Mouse (Mus musculus) cerebellum, adult 18-20 months (tissue): ENCODE results near the gene Tcn2.
"Not testable (repeated sequence)": the region's sequence is repeated elsewhere in the genome, so short reads cannot be mapped to it uniquely, and the experiment has no call there.

Source experiments
- DNase-seq, 2 experiments: peaks; one replicate each; pipeline ENCODE4 v3.0.0; 2021

Gene Tcn2

GRCm38 (mm10) chr11:3925916-3926315 lies 6.0 kb downstream of the Tcn2 start:
- no peak for DNase-seq

GRCm38 (mm10) chr11:3922731-3923130 lies 9.2 kb downstream of the Tcn2 start:
- DNase-seq: no peak

- DNase-seq: no peak
Observed at GRCm38 (mm10) chr11:3922115-3922514, 9.8 kb downstream of the Tcn2 start.

- DNase-seq: peak; percentile 69 to 76
Observed at GRCm38 (mm10) chr11:3921281-3921850, 10.6 kb downstream of the Tcn2 start.

DNA sequence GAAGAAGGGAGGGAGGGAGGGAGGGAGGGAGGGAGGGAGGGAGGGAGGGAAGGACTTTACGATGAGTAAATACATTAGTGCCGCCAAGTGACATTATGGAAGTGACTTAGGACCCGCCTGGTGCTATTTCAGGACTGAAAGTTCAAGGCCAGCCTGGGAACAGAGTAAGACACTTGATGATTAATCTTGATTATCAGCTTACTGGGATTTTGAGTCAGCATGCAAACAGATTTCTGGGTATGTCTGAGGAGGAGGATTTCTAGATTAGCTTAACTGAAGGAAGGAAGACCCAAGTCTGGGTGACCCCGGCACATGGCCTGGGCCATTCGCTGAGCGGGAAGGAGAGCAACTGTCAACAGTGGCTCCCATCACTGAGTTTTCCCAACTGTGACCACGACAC lies 11.5 kb downstream of the Tcn2 start:
- no peak for DNase-seq

DNA sequence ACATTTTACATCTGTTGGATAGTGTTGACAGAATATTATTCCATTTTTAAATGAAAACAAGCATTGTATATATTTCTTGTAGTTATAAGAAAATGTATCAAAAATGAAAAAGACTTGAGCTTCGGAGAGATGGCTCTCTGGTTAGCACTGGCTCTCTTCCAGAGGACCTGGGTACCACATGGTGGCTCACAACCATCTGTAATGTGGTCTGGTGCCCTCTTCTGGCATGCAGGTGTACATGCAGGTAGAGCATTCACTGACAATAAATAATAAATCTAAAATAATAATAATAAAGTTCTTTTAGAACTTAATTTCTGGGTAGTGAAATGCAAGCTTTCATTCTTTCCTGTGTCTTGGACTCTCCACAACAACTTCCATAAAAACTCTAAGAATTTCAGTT lies 13.2 kb downstream of the Tcn2 start:
- peak; percentile 50 to 60 for DNase-seq

DNA sequence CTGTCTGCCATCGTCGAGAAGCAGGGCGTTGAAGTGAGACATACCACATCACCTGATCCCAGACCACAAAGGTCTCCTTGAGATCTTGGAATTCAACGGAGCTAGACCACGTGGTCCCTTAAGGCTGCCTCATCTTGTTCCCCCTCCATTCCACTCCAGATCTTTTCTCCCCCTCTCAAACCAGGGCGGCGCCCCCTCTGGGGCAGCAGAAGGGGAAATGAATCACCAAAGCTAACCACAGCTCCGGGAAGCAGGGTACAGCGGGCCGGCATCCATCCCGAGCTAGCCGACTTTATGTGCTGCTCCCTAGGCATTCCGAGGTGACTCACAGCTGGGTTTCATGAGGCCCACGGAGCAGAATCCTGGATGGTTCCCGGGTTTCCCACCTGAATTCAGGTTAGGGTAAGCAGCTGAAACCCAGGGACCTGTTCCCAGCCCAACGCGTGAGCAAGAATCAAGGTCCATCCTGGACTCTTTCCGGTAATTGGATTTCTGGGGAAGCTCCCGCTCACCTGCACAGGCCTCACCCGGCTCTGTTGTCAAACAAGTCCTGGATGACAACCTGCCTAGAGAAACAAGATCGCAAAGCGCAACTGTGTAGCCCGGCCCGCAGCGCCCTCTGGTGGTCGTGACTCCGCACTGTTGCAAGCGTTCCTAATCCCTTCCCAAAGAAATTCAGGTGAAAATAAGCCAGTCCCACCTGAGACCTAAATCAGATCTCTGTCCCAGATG lies 17.7 kb downstream of the Tcn2 start, which contains the start of gene Slc35e4:
Gene Slc35e4, minus strand, starts transcription at position 556 of the 732 bp plus-strand sequence.
- peak; percentile 87 to 95 for DNase-seq

DNA sequence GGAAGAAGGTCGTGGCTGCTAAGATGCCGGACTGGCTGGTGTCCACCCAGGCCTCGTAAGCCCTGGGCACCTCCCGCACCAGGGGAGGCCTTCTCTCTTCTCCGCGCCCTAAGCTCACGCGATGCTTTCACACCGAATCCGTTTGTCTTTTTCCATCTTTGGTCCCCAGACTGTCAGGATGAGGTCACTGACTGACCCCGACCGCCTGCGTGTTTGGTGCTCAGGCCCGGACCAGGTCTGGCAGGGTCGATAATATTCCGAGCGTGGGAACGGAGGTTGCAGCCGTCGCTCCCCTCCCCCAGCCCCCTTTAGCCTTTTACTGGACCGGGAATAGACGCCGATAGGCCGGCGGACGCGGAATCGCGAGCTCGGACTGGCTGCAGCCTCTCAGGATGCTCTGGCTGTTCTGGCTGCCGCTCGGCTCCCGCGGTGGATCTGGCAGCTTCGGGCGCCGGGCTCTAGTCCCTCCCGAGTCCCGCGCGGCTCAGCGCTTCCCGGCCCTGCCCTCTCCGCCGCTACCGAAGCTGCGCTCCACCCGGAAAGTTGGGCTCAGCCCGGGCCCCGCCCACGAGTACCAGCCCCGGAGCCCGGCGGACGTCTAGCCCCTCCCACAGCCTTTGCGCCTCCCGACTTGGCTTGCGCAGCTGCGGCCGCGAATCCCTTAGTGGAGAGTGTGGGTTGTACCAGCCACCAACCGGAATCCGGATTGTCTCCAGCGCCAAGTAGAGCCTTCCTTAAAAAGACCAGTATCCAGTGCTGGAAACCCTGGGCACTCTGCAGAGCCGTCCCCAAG lies 18.4 kb downstream of the Tcn2 start:
- peak; percentile 94 to 96 for DNase-seq

- peak; percentile 47 to 58 for DNase-seq
Observed at GRCm38 (mm10) chr11:3912875-3913271, 19.1 kb downstream of the Tcn2 start.

GRCm38 (mm10) chr11:3912100-3912874 lies 19.7 kb downstream of the Tcn2 start:
- peak; percentile 54 to 59 for DNase-seq

- not testable (repeated sequence) for DNase-seq
Observed at GRCm38 (mm10) chr11:3911440-3911839, 20.5 kb downstream of the Tcn2 start.

DNA sequence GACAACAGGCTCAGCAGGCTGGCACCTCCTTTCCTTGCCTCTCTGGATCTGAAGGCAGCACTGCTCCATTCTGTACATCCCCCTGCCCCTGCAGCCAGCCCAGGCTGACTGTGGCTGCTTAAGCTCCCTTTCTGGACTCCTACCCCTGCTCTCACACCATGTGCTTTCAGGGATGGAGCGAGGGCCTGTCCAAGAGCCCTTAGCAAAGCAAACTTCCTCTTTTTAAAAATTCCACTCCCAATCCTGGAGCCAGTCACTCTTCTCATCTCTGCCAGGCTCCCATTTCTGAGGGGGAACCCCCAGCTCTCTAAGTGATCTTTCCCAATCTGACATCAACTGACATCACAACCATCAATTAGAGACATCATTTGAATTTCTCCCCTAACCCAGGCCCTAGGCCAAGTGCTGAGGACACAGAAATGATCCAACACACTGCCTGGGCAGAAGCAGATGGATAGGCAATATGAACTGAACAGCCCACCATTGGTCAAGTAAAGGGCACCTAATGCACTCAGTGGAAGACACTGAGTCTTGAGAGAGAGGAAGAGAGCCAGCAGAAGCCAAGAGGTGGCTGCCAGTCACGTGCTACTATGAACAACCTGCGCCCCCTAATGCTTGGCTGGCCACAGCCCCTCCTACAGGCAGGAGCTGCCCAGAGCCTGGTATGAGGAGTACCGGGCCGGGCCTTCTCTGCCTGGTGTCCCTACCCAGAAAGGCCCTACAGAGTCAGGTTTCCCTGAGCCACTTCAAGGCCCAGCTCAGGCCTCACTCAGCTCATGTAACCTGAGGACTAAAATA lies 21.2 kb downstream of the Tcn2 start:
- peak; percentile 52 to 60 for DNase-seq

DNA sequence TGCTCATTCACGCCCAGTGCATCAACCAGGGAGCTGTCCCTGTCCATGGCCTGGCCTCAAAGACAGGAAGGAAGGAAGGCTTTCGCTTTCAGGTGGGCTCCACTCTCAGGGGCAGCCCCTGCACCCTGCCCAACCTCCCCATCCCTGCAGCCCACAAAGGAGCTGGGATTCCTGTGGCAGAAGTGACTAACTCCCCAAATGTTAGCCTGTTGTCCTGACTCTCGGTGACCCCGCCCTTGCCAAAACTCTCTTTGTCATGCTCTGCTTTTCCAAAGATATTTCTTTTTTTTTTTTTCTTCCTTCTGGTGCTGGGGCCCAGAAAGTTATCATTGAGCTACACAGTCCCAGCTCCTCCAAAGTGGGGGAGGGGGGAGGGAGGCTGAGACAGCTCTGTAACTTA lies 22.7 kb downstream of the Tcn2 start:
- DNase-seq: no peak

GRCm38 (mm10) chr11:3905446-3905845 lies 26.5 kb downstream of the Tcn2 start:
- DNase-seq: no peak

DNA sequence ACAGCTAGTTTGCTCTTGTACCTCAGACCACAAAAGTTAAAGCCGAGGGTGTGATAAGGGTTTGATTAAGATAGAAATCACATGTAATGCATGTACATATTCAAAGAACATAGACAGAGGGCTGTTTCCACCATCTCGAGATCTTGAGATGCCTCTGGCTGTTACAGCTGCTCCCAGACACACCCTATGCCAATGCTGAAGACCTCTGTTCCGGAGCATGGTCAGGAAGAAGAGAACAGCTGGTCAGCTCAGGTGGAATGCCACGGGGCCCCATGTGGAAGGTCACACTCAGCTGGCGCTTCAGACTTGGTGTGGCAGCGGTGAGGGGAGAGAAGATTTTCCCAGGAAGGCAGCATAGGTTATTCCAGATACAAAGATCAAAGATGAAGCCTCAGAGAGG lies 27.3 kb downstream of the Tcn2 start:
- no peak for DNase-seq

DNA sequence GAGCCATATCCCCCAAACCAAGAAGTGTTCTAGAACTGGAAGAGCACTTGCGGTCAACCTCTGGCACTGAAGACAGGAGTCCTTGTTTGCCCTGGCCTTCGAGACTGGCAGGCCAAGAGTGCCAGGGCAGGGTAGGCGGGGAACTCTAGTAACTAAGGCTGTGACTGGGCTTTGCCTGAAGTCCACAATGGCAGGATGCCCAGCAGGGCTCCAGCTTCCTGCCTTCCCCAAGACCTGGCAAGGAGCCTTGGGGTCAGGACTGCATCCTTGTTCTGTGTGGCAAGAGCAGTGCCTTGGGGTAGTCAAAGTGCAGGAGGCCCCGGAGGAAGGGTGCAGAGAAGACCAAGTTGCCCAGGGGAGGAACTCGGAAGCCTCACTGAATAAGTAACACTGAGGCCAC lies 28.9 kb downstream of the Tcn2 start:
- DNase-seq: peak; percentile 42 to 43

DNA sequence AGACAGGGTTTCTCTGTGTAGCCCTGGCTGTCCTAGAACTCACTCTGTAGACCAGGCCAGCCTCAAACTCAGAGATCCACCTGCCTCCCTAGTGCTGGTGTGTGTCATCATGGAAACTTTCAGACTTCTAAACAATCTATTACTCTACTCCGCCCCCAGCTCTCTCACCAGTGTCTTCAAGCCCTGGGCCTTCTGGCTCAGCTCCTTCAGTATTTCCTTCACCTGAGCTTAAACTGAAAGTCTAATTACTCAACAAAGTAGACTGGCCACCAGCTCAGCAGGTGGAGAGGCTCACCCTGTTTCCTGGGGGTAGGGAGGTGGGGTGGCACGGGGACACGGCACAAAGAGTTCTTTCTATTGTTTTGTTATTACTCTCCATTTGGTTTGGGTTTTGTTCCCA lies 29.4 kb downstream of the Tcn2 start:
- DNase-seq: no peak

DNA sequence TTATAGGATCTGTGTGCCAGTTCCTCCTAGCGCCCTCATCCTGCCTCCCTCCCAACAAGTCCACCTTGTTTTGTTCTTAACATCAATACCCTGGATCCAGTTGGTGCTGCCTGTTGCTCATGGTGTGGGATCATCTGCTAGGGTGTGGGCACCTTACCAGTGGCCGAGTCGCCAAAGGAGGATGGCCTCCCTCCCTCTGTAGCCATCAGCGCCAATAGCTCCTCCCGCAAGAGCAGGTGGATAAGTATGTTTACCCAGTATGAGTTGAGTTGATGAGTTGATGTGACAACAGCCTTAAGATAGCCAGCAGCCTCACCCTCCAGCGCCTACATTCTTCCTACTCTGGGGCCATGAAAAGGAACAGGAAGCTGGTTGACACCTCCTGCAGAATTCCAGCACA lies 31.7 kb downstream of the Tcn2 start:
- DNase-seq: no peak

DNA sequence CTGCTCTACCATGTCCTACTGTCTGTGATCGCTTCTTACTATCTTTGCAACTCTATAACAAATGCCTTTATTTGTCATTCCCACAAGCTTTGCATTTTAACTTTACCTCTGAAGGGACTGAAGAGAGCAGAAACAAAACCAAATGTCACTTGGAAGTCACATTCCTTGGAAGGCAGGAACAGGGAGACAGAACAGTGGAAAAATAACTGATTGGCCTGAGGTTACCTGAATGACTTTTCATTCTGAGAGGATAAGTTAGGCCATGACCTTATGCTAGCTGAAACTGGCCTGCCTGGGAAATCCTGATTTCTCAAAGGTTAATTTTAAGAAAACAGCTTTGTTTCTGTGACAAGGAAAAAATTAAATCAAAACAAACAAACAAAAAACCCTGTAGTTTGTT lies 36.0 kb downstream of the Tcn2 start:
- no peak for DNase-seq

- DNase-seq: no peak
Observed at GRCm38 (mm10) chr11:3895458-3895857, 36.5 kb downstream of the Tcn2 start.

- DNase-seq: peak; percentile 62 to 75
Observed at GRCm38 (mm10) chr11:3894406-3895281, 37.3 kb downstream of the Tcn2 start, which contains the start of the genes 4921536K21Rik and Dusp18. Gene 4921536K21Rik (minus strand): TSS chr11:3895098. Gene Dusp18 (plus strand): TSS chr11:3895240.
